Mouse (Mus musculus) cerebellum, postnatal 36 days (tissue): ENCODE data around the gene Cep112.
A peak's percentile ranks its signal among the peaks of the same experiment; 100 is the strongest.

Source experiments
- DNase-seq, 2 experiments: peaks; one replicate each; pipeline ENCODE4 v3.0.0; 2021 to 2022; ENCODE audit warnings: mixed read lengths in 2 of 2

Gene Cep112

DNA sequence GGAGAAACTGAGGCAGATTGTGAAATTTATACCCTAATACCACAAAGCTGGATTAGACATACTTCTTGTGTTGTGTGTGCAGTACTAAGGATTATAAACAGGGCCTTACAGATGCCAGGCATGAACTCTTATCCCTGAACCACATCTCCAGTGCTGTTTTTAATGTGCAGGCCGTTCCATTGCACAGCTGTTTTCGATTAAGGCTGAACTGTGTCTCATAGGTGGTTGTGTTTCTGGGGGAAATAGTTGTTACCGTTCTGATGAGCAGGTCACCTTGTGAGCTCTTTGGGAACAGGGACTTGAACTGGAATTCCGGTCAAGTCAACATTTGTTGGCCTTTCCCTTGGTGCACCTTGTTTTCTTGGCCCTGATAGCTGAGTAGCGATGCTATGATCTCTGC, 456.7 kb downstream of the Cep112 start:
- DNase-seq: no peak

GRCm38 (mm10) chr11:108885276-108885896, 460.4 kb downstream of the Cep112 start:
- no peak for DNase-seq

DNA sequence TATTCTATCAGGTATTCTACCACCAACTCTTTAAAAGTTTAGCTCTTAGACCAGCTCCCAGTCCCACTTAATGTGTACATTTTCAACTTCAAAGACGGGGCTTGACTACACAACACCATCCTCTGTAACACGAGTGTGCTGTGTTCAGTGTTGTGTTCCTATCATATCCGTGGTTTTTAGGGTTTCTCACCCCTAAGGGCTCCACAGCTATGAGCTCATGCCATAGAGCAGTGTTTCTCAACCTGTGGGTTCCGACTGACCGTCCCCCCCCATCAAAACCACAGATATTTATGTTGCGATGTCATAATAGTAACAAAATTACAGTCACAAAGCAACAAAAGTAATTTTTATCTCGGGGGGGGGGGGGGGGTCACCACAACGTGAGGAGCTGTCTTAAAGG, 461.1 kb downstream of the Cep112 start:
- DNase-seq: no peak

DNA sequence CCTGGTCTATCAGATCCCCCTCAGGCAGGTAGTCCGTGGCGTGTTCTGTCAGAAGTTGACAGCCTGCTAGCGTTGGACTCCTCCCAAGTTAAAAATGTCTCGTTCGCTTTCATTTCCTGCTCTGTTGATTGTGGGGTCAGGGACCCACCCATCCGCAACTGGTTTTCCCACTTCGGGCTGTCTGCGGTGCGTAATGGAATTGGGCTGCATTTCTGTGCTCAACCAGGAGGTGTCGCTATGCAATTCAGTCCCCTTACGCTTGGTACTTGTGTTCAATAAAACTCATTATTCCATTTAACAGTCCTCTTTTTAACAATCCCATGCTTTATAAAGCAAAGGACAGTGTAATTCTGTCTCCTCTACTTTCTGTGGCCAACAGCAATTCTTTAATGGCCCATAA, 464.1 kb downstream of the Cep112 start:
- DNase-seq: no peak

DNA sequence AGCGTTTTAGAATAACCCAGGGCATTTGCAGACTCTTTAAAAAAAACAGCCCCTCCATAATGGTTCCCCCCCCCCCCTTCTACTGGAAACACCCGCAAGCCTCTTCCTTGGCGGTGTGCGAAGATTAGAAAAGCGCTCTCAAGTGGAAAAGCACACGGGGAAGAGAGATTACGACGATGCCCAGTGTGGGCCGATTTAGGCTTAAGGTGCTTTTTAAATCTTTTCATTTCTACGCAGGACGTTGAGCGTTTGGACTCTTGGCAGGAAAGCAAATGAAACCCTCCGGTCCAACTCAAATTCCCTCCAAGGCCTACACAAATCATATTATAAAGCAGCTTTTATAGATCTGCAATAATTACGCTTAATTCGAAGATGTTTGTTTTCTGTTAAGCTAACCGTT, 465.6 kb downstream of the Cep112 start:
- DNase-seq: no peak

- DNase-seq: no peak
These were observed 466.3 kb downstream of the Cep112 start for GRCm38 (mm10) chr11:108891111-108891870.

DNA sequence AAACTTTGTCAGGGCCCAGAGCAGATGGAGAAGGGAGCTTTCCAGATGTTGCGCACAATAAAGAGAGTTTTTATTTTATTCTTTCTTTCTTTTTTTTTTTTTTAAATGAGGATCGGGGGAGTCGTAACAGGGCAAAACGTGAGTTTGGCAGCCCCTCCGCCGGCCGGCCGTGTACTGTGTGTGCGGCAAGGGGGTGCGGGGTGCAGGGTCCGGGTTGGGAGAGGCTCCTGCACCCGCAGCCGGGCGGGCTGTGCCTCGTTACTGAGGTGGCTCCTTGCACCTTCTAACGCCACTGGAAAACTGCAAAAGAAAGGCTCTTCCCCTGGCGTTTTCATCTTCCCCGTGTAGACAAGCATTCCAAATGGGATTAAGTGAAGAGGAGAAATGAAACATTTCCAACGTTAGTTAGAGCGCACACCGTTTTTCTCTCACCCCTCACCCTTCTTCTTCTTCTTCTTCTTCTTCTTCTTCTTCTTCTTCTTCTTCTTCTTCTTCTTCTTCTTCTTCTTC, 466.9 kb downstream of the Cep112 start:
- DNase-seq: no peak

DNA sequence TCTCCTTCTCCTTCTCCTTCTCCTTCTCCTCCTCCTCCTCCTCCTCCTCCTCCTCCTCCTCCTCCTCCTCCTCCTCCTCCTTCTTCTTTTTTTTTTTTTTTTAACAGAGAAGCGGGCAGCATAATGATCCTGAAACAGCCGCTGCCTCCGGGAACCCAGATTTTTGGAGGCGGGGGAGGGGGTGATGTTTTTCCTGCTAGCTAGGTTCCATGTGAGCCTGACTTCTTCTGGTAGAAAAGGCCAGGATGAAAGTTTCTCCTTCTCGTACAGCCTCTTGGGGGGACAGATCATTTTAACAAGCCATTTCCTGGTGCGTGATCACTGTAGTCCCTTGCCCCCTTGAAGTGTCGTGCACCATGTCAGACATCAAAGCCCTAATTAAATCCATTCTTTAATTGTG, 467.4 kb downstream of the Cep112 start:
- no peak for DNase-seq

- DNase-seq: no peak
These were observed 468.3 kb downstream of the Cep112 start for GRCm38 (mm10) chr11:108893232-108893790.

DNA sequence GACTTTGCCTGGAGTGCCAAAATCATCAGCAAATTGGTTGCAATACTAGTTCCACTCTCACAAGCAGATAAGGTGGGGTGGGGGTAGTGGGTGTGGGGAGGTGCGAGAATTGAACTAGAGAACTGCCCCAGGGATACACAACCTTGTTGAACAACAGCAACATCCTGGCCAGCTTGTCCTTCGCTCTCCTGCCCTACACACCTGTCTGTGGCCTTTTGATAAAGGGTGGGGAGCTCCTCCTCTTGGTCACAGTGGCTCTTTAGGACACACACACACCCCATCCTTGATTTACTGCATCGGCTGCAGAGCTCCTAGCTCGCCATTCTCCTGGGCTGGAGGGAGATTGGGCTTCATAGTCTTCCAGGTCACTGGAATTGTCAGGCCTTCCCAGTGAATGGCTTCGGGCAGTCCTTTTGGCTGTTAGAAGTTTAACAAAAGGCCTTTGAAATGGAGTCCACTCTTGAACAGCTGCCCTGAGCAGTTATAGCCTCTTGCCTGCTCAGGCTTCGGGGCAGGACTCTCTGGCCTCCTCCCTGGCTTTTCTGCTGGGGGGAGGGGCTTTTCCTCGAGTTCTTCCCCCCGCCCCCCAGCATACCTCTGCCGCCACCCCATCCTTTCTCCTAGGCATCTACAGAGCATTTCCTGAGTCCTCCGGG, 469.0 kb downstream of the Cep112 start:
- DNase-seq: no peak

- peak; percentile 63 for DNase-seq
These were observed 472.0 kb downstream of the Cep112 start for GRCm38 (mm10) chr11:108897034-108897433.

DNA sequence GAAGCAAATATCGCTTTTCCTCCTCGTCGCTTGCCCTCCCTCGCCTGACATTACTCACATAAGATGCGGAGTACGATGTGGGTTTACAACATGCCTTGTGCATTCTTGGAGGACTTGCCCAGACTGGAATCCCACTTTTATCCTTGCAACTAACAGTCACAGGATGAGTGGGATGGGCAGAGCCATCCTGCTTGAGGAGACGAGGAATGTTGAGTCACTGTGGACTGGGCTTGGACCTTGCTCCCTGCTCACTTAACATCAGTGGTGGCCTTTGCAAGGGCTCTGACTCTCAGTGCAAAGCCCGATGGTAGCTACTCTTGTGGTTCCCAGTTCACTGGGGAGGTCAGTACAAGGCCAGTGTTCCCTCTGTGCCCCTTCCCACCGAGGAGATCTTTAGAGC, 473.1 kb downstream of the Cep112 start:
- DNase-seq: no peak

DNA sequence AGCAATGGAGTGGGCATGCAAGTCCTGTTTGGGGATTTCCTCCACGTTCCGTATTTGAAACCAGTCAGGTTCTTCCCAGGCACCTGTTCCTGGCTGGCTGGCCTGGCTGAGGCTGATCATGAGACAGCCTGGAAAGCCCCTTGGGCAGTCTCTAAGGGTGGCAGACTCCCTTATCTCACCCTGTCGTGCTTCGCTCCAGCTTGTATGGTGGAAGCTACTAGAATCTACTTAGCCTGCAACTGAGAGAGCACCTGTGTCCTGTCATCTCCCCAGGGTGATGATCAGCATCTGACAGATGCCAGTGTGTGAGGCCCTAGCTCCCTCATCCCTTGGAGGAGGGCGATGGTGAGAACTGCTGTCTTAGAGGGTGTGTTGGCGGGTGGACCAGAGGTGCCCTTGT, 473.5 kb downstream of the Cep112 start:
- no peak for DNase-seq

- no peak for DNase-seq
These were observed 475.9 kb downstream of the Cep112 start for GRCm38 (mm10) chr11:108900718-108901488.

DNA sequence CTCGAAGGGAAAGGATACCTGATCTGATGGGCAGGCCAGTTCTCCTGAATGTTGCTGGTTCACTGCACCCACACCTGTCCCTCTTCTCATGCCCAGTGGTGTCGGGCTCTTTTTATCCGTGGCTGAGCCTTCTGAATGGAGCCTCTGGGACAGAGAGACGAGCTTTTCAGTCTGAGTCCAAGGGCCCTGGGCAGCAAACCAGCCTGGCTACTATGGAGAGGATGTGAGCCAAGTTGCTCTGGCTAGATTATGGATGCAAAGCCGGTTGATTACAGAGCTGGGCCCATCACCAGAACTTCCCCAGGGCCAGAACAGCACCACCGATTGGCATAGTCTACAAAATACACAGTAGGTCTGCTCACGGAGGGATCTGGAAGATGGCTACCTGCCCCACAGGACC, 476.7 kb downstream of the Cep112 start:
- DNase-seq: peak in 1 of 2 experiments; percentile 27

DNA sequence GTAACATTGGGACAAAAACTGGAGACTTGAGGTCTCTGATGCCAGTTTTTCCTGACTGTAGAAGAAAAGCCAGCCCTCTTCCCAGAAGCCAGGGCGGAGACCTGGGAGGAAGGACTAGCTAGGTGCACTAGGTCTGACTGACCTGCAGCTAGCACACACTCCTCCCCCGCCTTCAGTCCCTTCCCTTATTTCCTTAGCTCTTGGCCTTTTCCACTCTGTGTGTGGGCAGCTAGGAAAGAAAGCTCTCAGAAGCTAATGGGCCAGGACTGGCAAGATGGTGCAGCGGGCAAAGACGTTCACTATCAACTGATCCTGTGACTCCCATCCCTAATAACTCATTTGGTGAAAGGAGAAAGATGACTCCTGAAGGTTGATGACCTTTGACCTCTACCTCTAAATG, 477.3 kb downstream of the Cep112 start:
- DNase-seq: no peak

DNA sequence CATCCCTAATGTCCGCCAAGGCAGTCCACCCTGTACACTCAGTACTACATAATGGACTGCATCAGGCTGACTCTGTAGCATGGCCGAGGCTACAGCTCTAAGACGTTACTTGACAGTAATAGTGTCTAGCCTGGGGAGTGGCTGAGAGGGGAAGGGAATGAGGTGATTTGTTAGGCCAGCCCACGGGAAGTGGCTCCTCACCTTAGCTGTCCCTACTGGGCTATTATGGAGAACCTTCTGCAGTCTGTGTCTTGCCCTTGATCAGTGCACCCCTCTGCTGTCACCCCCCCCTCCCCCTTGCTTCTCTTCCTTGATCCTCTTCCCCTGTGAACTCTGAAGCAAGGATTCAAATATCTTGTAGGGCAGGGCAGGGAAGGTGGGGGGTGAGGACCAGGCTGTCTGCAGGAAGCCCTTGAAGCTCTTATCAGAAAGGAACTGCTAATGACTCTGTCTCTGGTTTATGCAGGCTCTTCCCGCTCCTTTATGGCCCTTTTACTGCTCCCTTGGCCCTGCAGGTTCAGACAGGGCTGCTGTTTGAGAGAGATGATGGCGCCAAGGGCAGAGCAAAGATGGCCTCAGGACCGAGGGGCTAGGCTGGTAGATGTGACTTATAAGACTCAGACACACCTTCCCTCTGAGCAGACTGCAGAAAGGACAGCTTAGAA, 481.7 kb downstream of the Cep112 start:
- DNase-seq: no peak

DNA sequence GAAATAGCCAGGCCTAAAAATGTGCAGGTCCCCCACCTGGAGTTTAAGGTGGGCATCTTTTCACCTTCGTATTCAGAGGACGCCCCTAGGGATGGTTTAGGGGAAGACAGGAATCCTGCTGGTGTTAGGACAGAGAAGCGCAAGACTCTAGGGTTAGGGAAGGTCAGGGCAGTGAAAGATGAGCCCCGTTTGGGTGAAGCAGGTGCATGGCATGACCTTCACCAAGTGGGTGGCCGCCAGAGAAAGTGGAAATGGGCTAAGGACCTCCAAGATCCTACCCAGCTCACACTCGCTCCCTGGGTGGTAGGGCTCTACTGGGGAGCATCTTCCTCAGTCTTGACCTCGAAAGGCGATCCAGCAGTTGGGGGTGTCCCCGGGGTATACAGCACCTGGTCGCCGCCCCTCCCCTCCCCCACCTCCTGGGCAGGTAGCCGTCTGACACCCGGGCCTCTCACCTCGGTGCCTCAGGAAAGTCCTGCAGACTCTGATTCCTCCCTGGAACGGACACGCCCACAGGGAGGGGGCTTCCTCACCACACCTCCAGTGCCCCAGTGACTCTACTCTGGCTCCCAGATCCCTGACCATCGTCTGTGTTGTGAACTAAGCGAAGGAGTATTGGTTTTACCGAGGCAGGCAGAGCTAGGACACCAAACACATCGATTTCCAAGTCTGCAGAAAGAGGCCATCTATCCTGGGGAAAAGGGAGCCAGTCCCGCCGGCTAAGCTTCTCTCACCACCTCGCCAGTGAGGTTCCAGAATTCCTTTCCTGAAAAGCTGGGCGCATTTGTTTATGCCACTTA, 484.6 kb downstream of the Cep112 start:
- DNase-seq: no peak
